Mouse (Mus musculus): ENCODE data around the gene Slc25a41.

Gene Slc25a41

GRCm38 (mm10) chr17:57038978-57039377, 2.5 kb downstream of the Slc25a41 start:
- DNase-seq: no peak

- peak; percentile 38 for DNase-seq
These were observed 8.6 kb downstream of the Slc25a41 start for GRCm38 (mm10) chr17:57032854-57033253.

GRCm38 (mm10) chr17:57031661-57032420, 9.6 kb downstream of the Slc25a41 start:
- DNase-seq: peak; percentile 99

- no peak for DNase-seq
These were observed 10.4 kb downstream of the Slc25a41 start, which contains the start of gene Khsrp for GRCm38 (mm10) chr17:57030931-57031660. Gene Khsrp, minus strand, starts transcription at chr17:57031522.

GRCm38 (mm10) chr17:57029691-57030090, 11.8 kb downstream of the Slc25a41 start:
- no peak for DNase-seq

GRCm38 (mm10) chr17:57027471-57027870, 14.0 kb downstream of the Slc25a41 start:
- DNase-seq: no peak

- DNase-seq: no peak
These were observed 20.5 kb downstream of the Slc25a41 start for GRCm38 (mm10) chr17:57020960-57021359.

GRCm38 (mm10) chr17:57019693-57020092, 21.8 kb downstream of the Slc25a41 start:
- DNase-seq: no peak

GRCm38 (mm10) chr17:57012245-57012795, 29.1 kb downstream of the Slc25a41 start:
- peak; percentile 43 for DNase-seq

- peak; percentile 90 for DNase-seq
These were observed 30.0 kb downstream of the Slc25a41 start, which contains the start of the genes Gtf2f1 and Gm17949 for GRCm38 (mm10) chr17:57011236-57012141. Gene Gtf2f1, minus strand, starts transcription at chr17:57011288. Gene Gm17949, plus strand, starts transcription at chr17:57011469.

- DNase-seq: no peak
These were observed 30.6 kb downstream of the Slc25a41 start for GRCm38 (mm10) chr17:57010911-57011235.

GRCm38 (mm10) chr17:57007137-57007905, 34.1 kb downstream of the Slc25a41 start:
- DNase-seq: no peak

GRCm38 (mm10) chr17:57003994-57004393, 37.5 kb downstream of the Slc25a41 start:
- no peak for DNase-seq

- no peak for DNase-seq
These were observed 40.2 kb downstream of the Slc25a41 start for GRCm38 (mm10) chr17:57001228-57001627.

GRCm38 (mm10) chr17:56999968-57000609, 41.4 kb downstream of the Slc25a41 start, which contains the start of gene Pspn:
Gene Pspn, minus strand, starts transcription at chr17:57000018.
- no peak for DNase-seq

GRCm38 (mm10) chr17:56999414-56999813, 42.0 kb downstream of the Slc25a41 start:
- peak; percentile 15 for DNase-seq

GRCm38 (mm10) chr17:56997029-56997667, 44.3 kb downstream of the Slc25a41 start, which contains the start of gene Alkbh7:
Gene Alkbh7, plus strand, starts transcription at chr17:56997339.
- peak; percentile 90 for DNase-seq

- peak; percentile 23 for DNase-seq
These were observed 44.9 kb downstream of the Slc25a41 start for GRCm38 (mm10) chr17:56996506-56996905.

- DNase-seq: no peak
These were observed 46.4 kb downstream of the Slc25a41 start for GRCm38 (mm10) chr17:56995046-56995445.

GRCm38 (mm10) chr17:56990966-56991365, 50.5 kb downstream of the Slc25a41 start:
- peak; percentile 11 for DNase-seq
